Mouse (Mus musculus): ENCODE data around the gene Abcc2. TPM values are rescaled to one million over a fixed set of nuclear protein-coding genes. Genes with fewer than 3 reads are reported as not detected.

Abcc2 gene
- 0.12 and 0.14 TPM in 2 replicates for polyA plus RNA-seq (2015; fragmentation: Nextera tagmentation; extraction: Ambion mirVana)

DNA sequence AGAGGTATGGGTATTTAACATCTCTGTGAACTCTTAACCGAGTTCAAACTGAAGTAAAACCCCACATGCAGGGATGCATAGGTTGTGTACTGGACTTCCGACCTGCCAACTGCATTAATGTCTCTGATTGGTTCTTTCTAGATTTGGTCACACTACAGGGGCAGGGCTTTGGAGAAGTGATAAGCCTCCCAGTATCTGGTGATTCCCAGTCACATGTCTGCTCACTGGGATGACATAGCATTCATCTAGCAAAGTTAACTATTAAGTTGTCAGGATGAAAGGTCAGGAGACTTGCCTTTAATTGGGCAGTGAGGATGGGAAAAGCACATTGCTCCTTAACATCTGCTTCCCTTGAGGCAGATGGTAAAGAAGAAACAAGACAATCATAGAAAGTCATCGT, at the start of gene Abcc2:
Gene Abcc2, plus strand, starts transcription at position 213 of the 400 bp plus-strand sequence.
- ATAC-seq (ENCODE audit: low FRiP score, low read depth), result no peak
- H3K9me3 ChIP-seq, result no peaks in the 10 kb centered on the region
- H3K9ac ChIP-seq, result no peak within 1 kb of the TSS
- H3K4me3 ChIP-seq, result no peak within 1 kb of the TSS
- WGBS, result 86% methylated on average over 3 of the region's 3 CpGs
- H3K27me3 ChIP-seq, result no peaks in the 10 kb centered on the region
- no peaks in the 10 kb centered on the region for H3K36me3 ChIP-seq
- H3K4me1 ChIP-seq (replicated peaks), result no peaks in the 10 kb centered on the region
- no peak within 1 kb of the TSS for H3K4me2 ChIP-seq
- H3K27ac ChIP-seq (replicated peaks), result no peak within 1 kb of the TSS

DNA sequence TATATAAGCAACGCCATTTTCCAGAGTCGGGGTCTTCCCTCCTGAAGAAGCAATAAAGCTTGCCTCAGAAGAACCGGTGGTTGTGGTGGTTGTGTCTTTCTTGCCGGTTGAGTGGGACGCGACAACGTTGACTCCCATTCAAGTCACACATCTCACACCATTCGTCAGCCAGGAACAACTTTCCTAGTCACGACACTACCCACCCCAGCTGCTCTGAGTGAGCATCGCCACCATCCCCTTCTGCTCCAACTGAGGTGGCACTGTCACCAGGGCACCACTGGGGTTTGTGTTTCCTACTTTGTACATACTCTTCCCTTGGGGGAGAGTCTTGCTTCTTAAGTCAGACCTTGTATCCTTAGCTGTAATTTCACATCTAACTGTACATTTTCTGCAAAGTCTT, 43.6 kb upstream of the Abcc2 start:
- H3K27me3 ChIP-seq, result no peaks in the 10 kb centered on the region
- 93% methylated on average over 10 of the region's 10 CpGs for WGBS
- H3K4me3 ChIP-seq, result no peak overlapping the region
- H3K9me3 ChIP-seq, result no peaks in the 10 kb centered on the region
- H3K4me2 ChIP-seq, result no peak overlapping the region
- no peak for ATAC-seq (ENCODE audit: low FRiP score, low read depth)
- peaks cover 70% of the 10 kb centered on the region for H3K36me3 ChIP-seq
- H3K4me1 ChIP-seq (replicated peaks), result no peaks in the 10 kb centered on the region
- no peak overlapping the region for H3K9ac ChIP-seq
- no peak overlapping the region for H3K27ac ChIP-seq (replicated peaks)

DNA sequence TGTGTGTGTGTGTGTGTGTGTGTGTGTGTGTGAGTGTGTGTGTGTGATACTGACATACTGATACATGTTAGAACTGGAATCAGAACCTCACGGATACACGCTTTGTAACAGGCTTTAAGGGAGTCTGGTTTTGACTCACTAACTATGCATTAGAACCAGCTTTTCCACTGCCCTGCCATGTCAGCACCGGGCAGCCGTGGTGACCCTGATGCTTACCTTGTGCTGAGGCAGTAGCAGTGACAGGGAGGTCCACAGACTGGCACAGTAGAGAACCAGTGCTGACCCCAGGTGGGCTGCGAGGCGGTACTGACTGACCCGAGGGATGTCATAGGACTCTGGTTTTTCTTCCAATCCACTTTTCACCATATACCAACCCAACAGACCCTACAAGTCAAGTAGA, 38.6 kb upstream of the Abcc2 start:
- no peak overlapping the region for H3K4me3 ChIP-seq
- no peaks in the 10 kb centered on the region for H3K4me1 ChIP-seq (replicated peaks)
- no peak for ATAC-seq (ENCODE audit: low FRiP score, low read depth)
- no peak overlapping the region for H3K4me2 ChIP-seq
- no peaks in the 10 kb centered on the region for H3K27me3 ChIP-seq
- no peak overlapping the region for H3K27ac ChIP-seq (replicated peaks)
- 95% methylated on average over 7 of the region's 7 CpGs for WGBS
- no peaks in the 10 kb centered on the region for H3K9me3 ChIP-seq
- H3K36me3 ChIP-seq, result peaks cover 72% of the 10 kb centered on the region
- no peak overlapping the region for H3K9ac ChIP-seq

DNA sequence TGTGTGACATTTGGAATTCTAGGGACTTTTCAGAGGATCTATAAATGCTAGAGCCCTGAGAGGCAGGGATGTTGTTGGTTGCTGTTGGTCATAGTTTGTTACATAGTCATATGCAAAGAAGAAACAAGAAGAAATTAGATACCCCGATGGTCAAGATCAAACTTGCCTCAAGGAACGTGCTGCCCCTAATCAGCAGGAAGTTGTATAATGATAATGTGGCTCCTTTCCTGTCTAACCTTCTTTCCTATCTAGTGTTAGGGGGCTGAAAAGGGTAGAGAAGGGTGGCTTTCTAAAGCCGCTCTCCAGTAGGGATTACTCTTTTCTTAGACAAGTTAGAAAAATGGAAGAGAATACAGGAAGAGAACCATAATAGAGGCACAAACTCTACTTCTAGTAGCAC, 36.3 kb upstream of the Abcc2 start:
- Histone ChIP-seq H3K4me1 (replicated peaks) (no peaks in the 10 kb centered on the region), H3K9ac (no peak overlapping the region), H3K9me3 (no peaks in the 10 kb centered on the region), H3K36me3 (peaks cover 70% of the 10 kb centered on the region), H3K4me2 (no peak overlapping the region), H3K27me3 (no peaks in the 10 kb centered on the region), H3K27ac (replicated peaks) (no peak overlapping the region), H3K4me3 (no peak overlapping the region)
- no peak for ATAC-seq (ENCODE audit: low FRiP score, low read depth)
- 97% methylated on average over 3 of the region's 3 CpGs for WGBS

DNA sequence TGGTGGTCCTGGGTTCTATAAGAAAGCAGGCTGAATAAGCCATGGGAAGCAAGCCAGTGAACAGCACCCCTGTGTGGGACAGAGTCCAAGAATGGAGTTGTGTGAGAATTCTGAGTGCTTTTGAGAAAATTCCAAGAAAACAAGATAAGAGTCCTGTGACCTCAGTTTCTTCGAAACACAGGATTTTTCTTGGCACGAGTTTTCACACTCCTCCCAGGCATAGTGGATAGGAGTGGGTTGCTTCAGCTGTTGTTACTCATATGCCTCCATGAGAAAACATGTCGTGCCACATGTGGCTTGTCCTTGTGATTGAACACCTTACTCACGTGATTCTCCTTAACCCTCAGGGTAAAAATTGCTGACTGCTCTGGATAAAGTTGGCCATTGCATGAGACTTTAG, 34.1 kb upstream of the Abcc2 start:
- H3K36me3 ChIP-seq, result peaks cover 54% of the 10 kb centered on the region
- H3K9me3 ChIP-seq, result no peaks in the 10 kb centered on the region
- 94% methylated on average over 4 of the region's 4 CpGs for WGBS
- ATAC-seq (ENCODE audit: low FRiP score, low read depth), result no peak
- no peak overlapping the region for H3K4me3 ChIP-seq
- peaks cover 13% of the 10 kb centered on the region for H3K4me1 ChIP-seq (replicated peaks)
- H3K4me2 ChIP-seq, result no peak overlapping the region
- H3K9ac ChIP-seq, result no peak overlapping the region
- H3K27ac ChIP-seq (replicated peaks), result no peak overlapping the region
- H3K27me3 ChIP-seq, result no peaks in the 10 kb centered on the region

DNA sequence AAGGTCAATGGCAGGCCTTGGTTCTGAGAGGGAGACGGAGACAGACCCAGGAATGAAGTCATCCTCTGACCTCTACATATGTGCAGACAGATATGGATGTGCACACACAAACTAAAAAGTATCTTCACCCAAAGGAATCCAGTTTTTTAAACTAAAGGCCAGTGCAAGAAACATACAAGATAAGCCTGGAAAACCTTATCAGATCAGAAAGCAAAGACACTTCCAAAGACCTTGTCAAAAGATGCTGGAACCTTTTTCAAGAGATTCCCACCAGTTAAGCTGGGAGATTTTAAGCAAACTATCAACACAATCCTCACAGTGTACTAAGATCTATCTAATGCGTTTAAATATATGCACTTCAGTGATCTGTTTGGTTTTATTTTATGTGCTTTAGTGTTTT, 32.0 kb upstream of the Abcc2 start:
- Histone ChIP-seq H3K9me3 (no peaks in the 10 kb centered on the region), H3K4me1 (replicated peaks) (peaks cover 19% of the 10 kb centered on the region), H3K9ac (no peak overlapping the region), H3K4me2 (no peak overlapping the region), H3K27ac (replicated peaks) (no peak overlapping the region), H3K4me3 (no peak overlapping the region), H3K36me3 (peaks cover 39% of the 10 kb centered on the region), H3K27me3 (no peaks in the 10 kb centered on the region)
- no peak for ATAC-seq (ENCODE audit: low FRiP score, low read depth)
- 96% methylated on average over 2 of the region's 2 CpGs for WGBS

DNA sequence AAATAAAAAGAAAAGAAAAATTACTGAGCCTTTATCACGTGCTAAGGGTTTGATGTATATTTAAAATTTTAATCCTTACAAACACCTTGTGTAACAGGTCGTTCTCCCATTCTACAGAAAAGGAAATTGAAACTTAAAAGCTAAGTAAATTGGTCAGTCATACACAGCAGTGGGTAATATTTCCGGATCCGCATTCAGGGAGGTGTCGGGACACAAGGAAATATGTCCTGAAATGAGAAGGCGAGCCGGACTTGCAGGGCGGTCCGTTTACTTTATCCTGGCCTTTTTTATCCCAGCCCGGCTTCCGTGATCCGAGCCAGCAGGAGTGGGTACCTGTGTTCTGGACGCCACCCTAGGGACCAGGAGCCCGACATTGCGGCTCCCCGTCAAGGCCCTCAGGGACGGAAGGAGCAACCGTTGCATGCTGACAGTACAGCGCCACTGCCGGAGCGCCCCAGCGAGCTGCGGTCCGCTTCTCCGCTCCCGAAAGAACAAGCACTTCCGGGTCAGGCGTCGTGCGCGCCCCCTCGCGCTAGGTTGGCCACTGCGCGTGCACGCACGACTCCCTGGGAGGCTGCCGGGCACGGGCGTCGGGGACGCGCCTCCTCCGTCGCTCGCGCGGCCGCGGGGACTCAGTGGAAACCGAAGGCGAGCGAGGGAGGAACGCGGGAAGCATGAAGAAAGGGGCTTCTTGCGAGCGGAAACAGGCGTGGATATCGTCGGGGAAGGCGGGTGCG, 29.3 kb upstream of the Abcc2 start, which contains the start of the genes Cutc and Cox15:
Gene Cutc, plus strand, starts transcription at position 508 of the 737 bp plus-strand sequence.
Gene Cox15, minus strand, starts transcription at position 512 of the 737 bp plus-strand sequence.
- H3K27me3 ChIP-seq, result no peaks in the 10 kb centered on the region
- peak within 1 kb of the TSS; percentile 80 for H3K4me3 ChIP-seq
- H3K4me2 ChIP-seq, result peak within 1 kb of the TSS; percentile 64
- ATAC-seq (ENCODE audit: low FRiP score, low read depth), result peak; percentile 93
- WGBS, result 1% methylated on average over 57 of the region's 62 CpGs
- H3K36me3 ChIP-seq, result peaks cover 18% of the 10 kb centered on the region
- peak within 1 kb of the TSS; percentile 95 for H3K27ac ChIP-seq (replicated peaks)
- peak within 1 kb of the TSS; percentile 84 for H3K9ac ChIP-seq
- H3K9me3 ChIP-seq, result no peaks in the 10 kb centered on the region
- peaks cover 19% of the 10 kb centered on the region for H3K4me1 ChIP-seq (replicated peaks)

DNA sequence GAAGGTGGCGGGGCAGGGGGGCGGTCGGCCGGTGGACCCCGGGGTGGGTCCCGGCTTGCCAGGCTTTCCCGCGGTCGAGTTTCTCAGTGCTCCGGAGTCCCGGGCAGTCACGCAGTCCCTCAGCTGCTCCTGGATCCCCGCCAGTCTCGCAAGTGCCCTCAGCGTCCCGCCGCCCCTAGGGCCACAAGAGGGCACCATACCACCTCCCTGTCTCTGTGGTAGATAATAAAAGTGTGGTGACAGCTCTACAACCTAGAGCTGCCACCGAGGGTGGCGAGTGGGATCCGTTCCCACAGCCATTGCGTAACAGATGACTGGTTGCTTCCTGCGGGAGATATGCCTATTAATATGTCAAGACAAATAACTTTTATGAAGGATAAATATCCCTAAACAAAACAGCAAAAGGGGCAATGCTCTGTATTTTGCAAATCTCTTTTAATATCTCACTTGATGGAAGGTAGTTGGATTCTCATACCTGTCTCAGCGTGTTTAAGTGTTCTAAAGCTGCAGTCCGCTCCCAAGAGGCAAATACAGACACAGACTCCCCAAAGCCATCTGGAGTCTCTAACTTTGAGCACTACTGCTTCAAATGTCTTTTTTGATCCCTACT, 28.7 kb upstream of the Abcc2 start:
- Histone ChIP-seq H3K9me3 (no peaks in the 10 kb centered on the region), H3K27me3 (no peaks in the 10 kb centered on the region), H3K36me3 (peaks cover 11% of the 10 kb centered on the region), H3K9ac (peak overlapping the region; percentile 84), H3K27ac (replicated peaks) (peak overlapping the region; percentile 95), H3K4me2 (peak overlapping the region; percentile 64), H3K4me1 (replicated peaks) (peaks cover 19% of the 10 kb centered on the region), H3K4me3 (peak overlapping the region; percentile 80)
- peak; percentile 88; the same call in 1 of the 2 replicates for ATAC-seq (ENCODE audit: low FRiP score, low read depth)
- 1% methylated on average over 20 of the region's 24 CpGs for WGBS

DNA sequence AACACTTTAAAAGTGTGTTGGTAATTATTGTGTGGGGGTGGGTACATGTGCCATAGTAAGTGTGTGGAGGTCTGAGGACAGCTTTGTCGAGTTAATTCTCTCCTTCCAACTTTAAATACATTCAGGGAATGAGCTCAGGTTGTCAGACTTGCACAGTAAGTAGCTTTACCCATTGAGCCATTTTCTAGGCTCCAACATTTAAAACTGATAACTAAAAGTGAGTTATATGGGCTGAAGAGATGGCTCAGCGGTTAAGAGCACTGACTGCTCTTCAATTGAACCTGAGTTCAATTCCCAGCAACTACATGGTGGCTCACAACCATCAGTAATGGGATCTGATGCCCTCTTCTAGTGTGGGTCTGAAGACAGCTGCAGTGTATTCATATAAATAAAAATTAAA, 27.8 kb upstream of the Abcc2 start:
- H3K36me3 ChIP-seq, result peaks cover 3% of the 10 kb centered on the region; the same call in 1 of the 2 replicates
- no peaks in the 10 kb centered on the region for H3K9me3 ChIP-seq
- no peak for ATAC-seq (ENCODE audit: low FRiP score, low read depth)
- H3K4me1 ChIP-seq (replicated peaks), result peaks cover 19% of the 10 kb centered on the region
- H3K4me2 ChIP-seq, result no peak overlapping the region
- 81% methylated on average over 2 of the region's 2 CpGs for WGBS
- H3K27ac ChIP-seq (replicated peaks), result no peak overlapping the region
- H3K9ac ChIP-seq, result no peak overlapping the region
- H3K4me3 ChIP-seq, result no peak overlapping the region
- H3K27me3 ChIP-seq, result no peaks in the 10 kb centered on the region

DNA sequence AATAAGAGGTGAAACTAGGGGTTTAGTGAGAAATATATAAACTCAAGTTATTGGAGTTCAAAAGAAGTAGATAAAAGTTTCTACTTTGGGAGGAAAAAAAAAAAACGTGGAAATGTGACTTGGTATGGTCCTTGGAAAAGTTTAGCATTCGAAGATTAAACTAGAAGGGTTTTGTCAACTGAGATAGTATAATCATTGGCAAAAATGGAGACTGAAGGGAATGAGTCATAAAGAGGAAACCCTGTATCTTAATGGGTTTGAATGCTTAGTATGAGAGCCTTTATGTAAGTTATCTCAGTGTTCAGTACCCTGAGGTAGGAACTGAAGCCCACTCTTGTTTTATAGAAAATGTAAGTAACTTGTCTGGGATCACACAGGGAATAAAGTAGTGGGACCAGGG, 27.1 kb upstream of the Abcc2 start:
- 76% methylated on average over 2 of the region's 2 CpGs for WGBS
- ATAC-seq (ENCODE audit: low FRiP score, low read depth), result no peak
- no peaks in the 10 kb centered on the region for H3K27me3 ChIP-seq
- no peak overlapping the region for H3K4me2 ChIP-seq
- H3K36me3 ChIP-seq, result peaks cover 1% of the 10 kb centered on the region; the same call in 1 of the 2 replicates
- H3K9ac ChIP-seq, result no peak overlapping the region
- no peak overlapping the region for H3K27ac ChIP-seq (replicated peaks)
- peaks cover 19% of the 10 kb centered on the region for H3K4me1 ChIP-seq (replicated peaks)
- no peak overlapping the region for H3K4me3 ChIP-seq
- H3K9me3 ChIP-seq, result no peaks in the 10 kb centered on the region

DNA sequence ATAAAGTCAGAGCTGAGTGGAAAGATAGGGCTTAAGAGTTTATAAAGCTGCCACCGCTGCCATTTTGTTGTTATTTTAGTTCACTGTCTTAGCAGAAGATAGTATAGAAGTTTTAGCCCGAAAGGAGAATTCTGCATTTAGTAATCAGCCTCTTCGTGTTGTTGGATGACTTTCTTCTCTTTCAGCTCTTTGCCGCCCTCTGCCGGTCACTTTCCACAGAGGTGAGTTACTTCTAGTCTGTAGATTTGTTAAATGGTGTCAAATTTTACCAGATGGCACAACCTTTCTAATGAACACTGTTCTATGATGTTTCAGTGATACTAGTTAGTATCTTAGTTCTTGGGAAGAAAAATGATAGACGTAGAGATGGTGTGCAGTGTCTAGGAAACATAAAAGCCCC, 21.5 kb upstream of the Abcc2 start:
- no peaks in the 10 kb centered on the region for H3K36me3 ChIP-seq
- 23% methylated on average over 6 of the region's 6 CpGs for WGBS
- no peaks in the 10 kb centered on the region for H3K9me3 ChIP-seq
- H3K27me3 ChIP-seq, result no peaks in the 10 kb centered on the region
- no peaks in the 10 kb centered on the region for H3K4me1 ChIP-seq (replicated peaks)
- no peak overlapping the region for H3K4me2 ChIP-seq
- no peak overlapping the region for H3K4me3 ChIP-seq
- no peak for ATAC-seq (ENCODE audit: low FRiP score, low read depth)
- no peak overlapping the region for H3K9ac ChIP-seq
- H3K27ac ChIP-seq (replicated peaks), result no peak overlapping the region

DNA sequence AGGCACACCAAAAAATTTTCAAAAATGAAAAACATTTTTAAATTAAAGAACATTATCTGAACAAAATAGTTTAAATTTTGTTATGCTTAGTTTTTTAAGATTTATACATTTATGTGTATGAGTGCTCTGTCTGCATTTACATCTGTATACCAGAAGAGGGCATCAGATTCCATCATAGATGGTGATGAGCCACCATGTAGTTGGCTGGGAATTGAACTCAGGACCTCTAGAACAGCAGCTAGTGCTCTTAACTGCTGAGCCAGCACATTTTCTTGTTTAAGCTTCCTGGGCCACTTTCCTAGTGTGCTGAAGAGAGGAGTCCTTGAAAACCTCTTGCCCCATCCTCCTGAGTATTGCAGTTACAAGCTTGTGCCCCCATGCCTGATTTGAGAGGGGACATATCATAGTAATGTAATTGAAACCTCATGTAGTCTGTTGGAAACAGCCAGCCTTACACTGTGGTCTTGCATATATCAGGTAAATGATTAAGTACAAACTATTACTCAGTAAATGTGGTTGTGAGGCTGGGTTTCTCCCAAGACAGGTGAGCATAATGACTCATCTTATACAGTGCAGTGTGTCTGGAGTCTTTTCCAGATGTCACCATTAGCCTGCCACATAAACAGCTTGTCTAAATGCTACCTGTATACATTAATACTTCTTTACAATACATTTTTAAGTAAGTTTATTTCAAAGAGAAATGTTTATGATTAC, 20.3 kb upstream of the Abcc2 start:
- no peaks in the 10 kb centered on the region for H3K9me3 ChIP-seq
- H3K4me2 ChIP-seq, result no peak overlapping the region
- no peaks in the 10 kb centered on the region for H3K4me1 ChIP-seq (replicated peaks)
- H3K36me3 ChIP-seq, result no peaks in the 10 kb centered on the region
- ATAC-seq (ENCODE audit: low FRiP score, low read depth), result no peak
- no peak overlapping the region for H3K27ac ChIP-seq (replicated peaks)
- H3K27me3 ChIP-seq, result no peaks in the 10 kb centered on the region
- no peak overlapping the region for H3K4me3 ChIP-seq
- H3K9ac ChIP-seq, result no peak overlapping the region
